Mouse (Mus musculus) limb, embryonic 15.5 days (tissue): Measurements from ENCODE around the gene Atxn7l3. TPM values are rescaled to one million over a fixed set of nuclear protein-coding genes. Genes with fewer than 3 reads are reported as not detected.

Source experiments
- ATAC-seq: fragments of 200-750 bp; cut with Nextera tagmentation; 2 replicates; pipeline ENCODE4 v1.8.0; 2017; ENCODE audit warnings: low read depth, moderate TSS enrichment; ENCODE audit not compliant: insufficient number of reproducible peaks, low FRiP score, low TSS enrichment
- H3K27ac ChIP-seq: fragments of 300-500 bp; sonication (generic); 2 replicates; pipeline ENCODE4 v1.5.1; 2015; ENCODE audit warnings: moderate library complexity, mild to moderate bottlenecking, inconsistent platforms
- H3K27me3 ChIP-seq: fragments of 300-500 bp; sonication (generic); 2 replicates; pipeline ENCODE4 v1.6.1; 2015; ENCODE audit warnings: inconsistent platforms
- H3K36me3 ChIP-seq: fragments of 300-500 bp; sonication (generic); 2 replicates; pipeline ENCODE4 v1.6.1; 2015; ENCODE audit warnings: inconsistent platforms
- H3K4me1 ChIP-seq: fragments of 300-500 bp; sonication (generic); 2 replicates; pipeline ENCODE4 v1.6.1; 2015; ENCODE audit warnings: inconsistent platforms
- H3K4me2 ChIP-seq: fragments of 300-500 bp; sonication (generic); 2 replicates; pipeline ENCODE4 v1.6.1; 2015; ENCODE audit warnings: mild to moderate bottlenecking, inconsistent platforms
- H3K4me3 ChIP-seq: fragments of 300-500 bp; sonication (generic); 2 replicates; pipeline ENCODE4 v1.5.1; 2015; ENCODE audit warnings: mild to moderate bottlenecking, inconsistent platforms
- H3K9ac ChIP-seq: fragments of 300-500 bp; sonication (generic); 2 replicates; pipeline ENCODE4 v1.6.1; 2015; ENCODE audit warnings: inconsistent platforms
- H3K9me3 ChIP-seq: fragments of 300-500 bp; sonication (generic); 2 replicates; pipeline ENCODE4 v1.6.1; 2016; ENCODE audit warnings: inconsistent platforms
- WGBS: fragments of 180-500 bp; shearing (Covaris S2); methylation state at CpG from one replicate; pipeline ENCODE4 v1.1.7; 2015; 5-methylcytosine and 5-hydroxymethylcytosine counted together
- polyA plus RNA-seq: library from polyadenylated mRNA; unstranded; fragments of >200 nt; fragmentation: Nextera tagmentation; extraction: Ambion mirVana; gene quantifications from 2 replicates; pipeline ENCODE4 v1.2.1, GENCODE M21; 2015

The Atxn7l3 gene
- polyA plus RNA-seq, 1 experiment from 2014 or later: 18.0 TPM

DNA sequence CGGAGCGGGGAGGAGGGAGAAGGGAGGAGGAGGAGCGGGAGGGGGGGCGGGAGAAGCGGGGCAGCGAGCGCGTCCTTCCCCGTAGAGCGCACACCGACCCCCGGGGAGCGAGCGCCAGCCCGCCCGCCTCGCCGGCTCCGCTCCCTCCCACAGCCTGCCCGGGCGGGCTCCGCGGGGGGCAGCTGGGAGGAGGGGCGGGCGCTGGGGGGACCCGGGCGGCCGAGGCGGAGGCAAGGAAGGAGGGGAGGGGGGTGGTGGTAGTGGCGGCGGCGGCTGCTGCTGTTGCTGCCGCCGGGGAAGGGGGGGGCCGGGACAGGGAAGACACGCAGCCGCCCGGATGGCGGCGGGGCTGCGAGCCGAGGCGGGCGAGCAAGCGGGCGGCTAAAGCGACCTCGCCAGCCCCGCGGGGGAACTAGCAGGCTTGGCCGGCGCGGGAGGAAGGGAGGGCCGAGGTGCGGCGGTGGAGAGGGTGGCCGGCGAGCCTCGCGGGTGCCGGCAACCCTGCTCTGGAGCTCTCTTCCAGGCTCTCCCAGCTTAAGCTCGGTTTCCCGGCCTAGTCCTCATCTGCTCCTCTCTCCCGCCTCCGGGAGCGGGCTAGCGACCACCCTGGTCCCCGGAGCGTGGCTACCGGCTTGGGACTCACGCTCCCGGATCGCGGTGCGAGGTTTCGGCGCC lies 21.6 kb upstream of the Atxn7l3 start:
- peak overlapping the region; percentile 99 for H3K9ac ChIP-seq
- H3K27me3 ChIP-seq: no peaks in the 10 kb centered on the region
- H3K4me2 ChIP-seq: peak overlapping the region; percentile 73
- no peaks in the 10 kb centered on the region for H3K9me3 ChIP-seq
- H3K4me3 ChIP-seq: peak overlapping the region; percentile 99
- H3K36me3 ChIP-seq: peaks cover 25% of the 10 kb centered on the region
- under 1% methylated on average over 27 of the region's 77 CpGs for WGBS
- ATAC-seq: peak; percentile 72
- peaks cover 25% of the 10 kb centered on the region for H3K4me1 ChIP-seq
- peak overlapping the region; percentile 99 for H3K27ac ChIP-seq

DNA sequence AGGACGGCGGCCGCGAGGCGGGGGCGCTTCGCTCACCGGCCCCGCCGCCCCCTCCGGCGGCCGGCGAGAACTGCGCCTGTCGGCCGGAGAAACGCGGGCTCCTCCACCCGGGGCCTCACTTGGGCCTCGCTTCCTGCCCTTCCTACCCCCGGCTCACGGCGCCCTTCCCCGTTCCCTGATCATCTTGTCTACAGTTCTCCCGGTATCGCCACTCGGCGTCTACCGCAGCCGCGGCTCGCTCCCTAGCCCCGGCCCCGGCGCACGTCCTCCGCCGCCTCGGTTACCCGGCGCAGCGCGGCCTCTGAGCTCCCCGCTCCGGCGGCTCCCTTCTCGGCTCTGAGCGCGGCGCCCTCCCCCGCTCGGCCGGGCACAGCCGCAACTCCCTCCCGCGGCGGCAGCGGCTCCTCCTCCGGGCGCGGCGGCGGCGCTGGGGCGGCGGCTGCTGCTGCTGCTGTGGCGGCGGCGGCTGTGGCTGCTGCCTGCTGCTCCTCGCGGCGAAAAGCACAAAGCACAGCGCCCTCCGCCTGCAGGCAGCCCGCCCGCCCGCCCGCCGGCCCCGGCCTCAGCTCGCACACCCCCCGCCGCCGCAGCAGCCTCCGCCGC lies 21.0 kb upstream of the Atxn7l3 start:
- ATAC-seq: no peak
- Histone ChIP-seq H3K27me3 (no peaks in the 10 kb centered on the region), H3K27ac (peak overlapping the region; percentile 99), H3K9me3 (no peaks in the 10 kb centered on the region), H3K4me1 (peaks cover 25% of the 10 kb centered on the region), H3K4me3 (peak overlapping the region; percentile 99), H3K36me3 (peaks cover 32% of the 10 kb centered on the region), H3K4me2 (peak overlapping the region; percentile 73), H3K9ac (peak overlapping the region; percentile 99)
- 0% methylated on average over 53 of the region's 87 CpGs for WGBS

- 1% methylated on average over 67 of the region's 80 CpGs for WGBS
- H3K4me3 ChIP-seq: peak overlapping the region; percentile 99
- H3K9ac ChIP-seq: peak overlapping the region; percentile 99
- H3K27ac ChIP-seq: peak overlapping the region; percentile 99
- H3K36me3 ChIP-seq: peaks cover 38% of the 10 kb centered on the region
- no peaks in the 10 kb centered on the region for H3K27me3 ChIP-seq
- 0 out of 2 replicates have a peak, but pooled peaks have one; percentile 22 for ATAC-seq
- H3K4me2 ChIP-seq: peak overlapping the region; percentile 73
- no peaks in the 10 kb centered on the region for H3K9me3 ChIP-seq
- H3K4me1 ChIP-seq: peaks cover 25% of the 10 kb centered on the region
Observed at GRCm38 (mm10) chr11:102316572-102317297, 20.3 kb upstream of the Atxn7l3 start.

GRCm38 (mm10) chr11:102315690-102316571 lies 19.5 kb upstream of the Atxn7l3 start:
- H3K36me3 ChIP-seq: peaks cover 43% of the 10 kb centered on the region
- H3K9me3 ChIP-seq: no peaks in the 10 kb centered on the region
- peak overlapping the region; percentile 73 for H3K4me2 ChIP-seq
- H3K9ac ChIP-seq: peak overlapping the region; percentile 29
- H3K4me3 ChIP-seq: peak overlapping the region; percentile 99
- peaks cover 29% of the 10 kb centered on the region for H3K4me1 ChIP-seq
- H3K27me3 ChIP-seq: no peaks in the 10 kb centered on the region
- WGBS: 10% methylated on average over 14 of the region's 14 CpGs
- no peak for ATAC-seq
- peak overlapping the region; percentile 99 for H3K27ac ChIP-seq

DNA sequence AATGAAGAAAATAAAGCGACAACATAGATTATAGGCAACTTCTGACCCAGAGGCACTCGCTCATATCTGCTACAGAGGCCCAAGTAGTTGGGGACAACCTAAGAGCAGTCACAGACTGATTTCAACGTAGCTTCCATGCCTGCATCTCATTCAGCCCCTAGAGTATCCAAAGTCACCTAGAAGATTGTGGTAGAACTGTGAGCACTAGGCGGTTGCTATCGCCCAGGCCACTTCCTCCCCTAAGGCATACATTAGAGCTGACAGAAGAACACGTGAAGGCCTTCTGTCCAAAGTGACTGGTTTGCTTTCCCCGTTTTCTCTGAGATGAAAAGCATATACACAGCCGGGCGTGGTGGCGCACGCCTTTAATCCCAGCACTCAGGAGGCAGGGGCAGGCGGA lies 17.9 kb upstream of the Atxn7l3 start:
- ATAC-seq: no peak
- H3K27ac ChIP-seq: no peak overlapping the region
- H3K9me3 ChIP-seq: no peaks in the 10 kb centered on the region
- no peak overlapping the region for H3K4me2 ChIP-seq
- no peaks in the 10 kb centered on the region for H3K27me3 ChIP-seq
- H3K9ac ChIP-seq: no peak overlapping the region
- 86% methylated on average over 12 of the region's 12 CpGs for WGBS
- H3K4me1 ChIP-seq: peaks cover 38% of the 10 kb centered on the region
- no peak overlapping the region for H3K4me3 ChIP-seq
- peaks cover 59% of the 10 kb centered on the region for H3K36me3 ChIP-seq

DNA sequence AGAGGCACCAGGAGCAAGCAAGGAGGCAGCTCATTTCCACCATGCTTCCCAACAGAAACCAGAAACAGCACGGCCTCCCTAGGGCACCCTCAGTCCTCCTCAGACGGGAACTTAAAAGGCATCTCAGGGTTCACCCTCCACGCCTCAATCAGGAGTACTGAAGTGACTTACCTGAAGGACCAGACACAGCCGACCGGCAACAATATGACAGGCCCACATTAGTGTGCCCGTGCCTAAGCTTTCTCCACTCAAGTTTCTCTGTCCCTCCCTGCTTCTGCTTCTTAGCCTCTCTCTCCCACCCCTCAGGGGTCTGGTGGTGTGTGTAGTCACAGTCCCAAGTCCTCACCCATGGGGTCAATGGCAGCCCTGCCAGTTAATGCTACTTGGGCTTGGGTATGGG lies 16.2 kb upstream of the Atxn7l3 start:
- Histone ChIP-seq H3K4me2 (no peak overlapping the region), H3K27me3 (no peaks in the 10 kb centered on the region), H3K4me3 (no peak overlapping the region), H3K9ac (no peak overlapping the region), H3K36me3 (peaks cover 66% of the 10 kb centered on the region), H3K9me3 (no peaks in the 10 kb centered on the region), H3K4me1 (peaks cover 45% of the 10 kb centered on the region), H3K27ac (no peak overlapping the region; the same call in 1 of the 2 replicates)
- ATAC-seq: no peak
- 86% methylated on average over 6 of the region's 6 CpGs for WGBS

DNA sequence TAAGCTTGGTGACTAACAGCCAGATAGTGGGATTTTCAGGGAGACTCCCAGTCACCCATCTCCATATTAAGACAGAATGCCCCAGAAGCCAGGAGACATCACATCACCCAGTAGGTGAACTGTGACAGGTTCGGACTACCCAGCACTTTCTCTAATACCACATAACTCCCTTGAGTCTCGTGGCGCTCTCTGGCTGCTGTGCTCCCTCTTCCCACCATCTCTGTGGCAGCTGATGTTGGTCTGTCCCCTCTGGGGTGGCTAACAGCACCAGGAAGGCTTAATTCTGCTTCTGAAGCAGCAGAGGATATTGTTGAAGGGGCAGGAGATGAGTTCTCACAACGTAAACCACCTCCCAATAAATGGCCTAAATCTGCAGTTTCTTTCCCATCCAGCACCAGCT lies 15.5 kb upstream of the Atxn7l3 start:
- Histone ChIP-seq H3K9me3 (no peaks in the 10 kb centered on the region), H3K4me2 (no peak overlapping the region), H3K4me1 (peaks cover 45% of the 10 kb centered on the region), H3K4me3 (no peak overlapping the region), H3K36me3 (peaks cover 72% of the 10 kb centered on the region), H3K9ac (no peak overlapping the region), H3K27me3 (no peaks in the 10 kb centered on the region), H3K27ac (no peak overlapping the region)
- no peak for ATAC-seq
- WGBS: 85% methylated on average over 4 of the region's 4 CpGs

DNA sequence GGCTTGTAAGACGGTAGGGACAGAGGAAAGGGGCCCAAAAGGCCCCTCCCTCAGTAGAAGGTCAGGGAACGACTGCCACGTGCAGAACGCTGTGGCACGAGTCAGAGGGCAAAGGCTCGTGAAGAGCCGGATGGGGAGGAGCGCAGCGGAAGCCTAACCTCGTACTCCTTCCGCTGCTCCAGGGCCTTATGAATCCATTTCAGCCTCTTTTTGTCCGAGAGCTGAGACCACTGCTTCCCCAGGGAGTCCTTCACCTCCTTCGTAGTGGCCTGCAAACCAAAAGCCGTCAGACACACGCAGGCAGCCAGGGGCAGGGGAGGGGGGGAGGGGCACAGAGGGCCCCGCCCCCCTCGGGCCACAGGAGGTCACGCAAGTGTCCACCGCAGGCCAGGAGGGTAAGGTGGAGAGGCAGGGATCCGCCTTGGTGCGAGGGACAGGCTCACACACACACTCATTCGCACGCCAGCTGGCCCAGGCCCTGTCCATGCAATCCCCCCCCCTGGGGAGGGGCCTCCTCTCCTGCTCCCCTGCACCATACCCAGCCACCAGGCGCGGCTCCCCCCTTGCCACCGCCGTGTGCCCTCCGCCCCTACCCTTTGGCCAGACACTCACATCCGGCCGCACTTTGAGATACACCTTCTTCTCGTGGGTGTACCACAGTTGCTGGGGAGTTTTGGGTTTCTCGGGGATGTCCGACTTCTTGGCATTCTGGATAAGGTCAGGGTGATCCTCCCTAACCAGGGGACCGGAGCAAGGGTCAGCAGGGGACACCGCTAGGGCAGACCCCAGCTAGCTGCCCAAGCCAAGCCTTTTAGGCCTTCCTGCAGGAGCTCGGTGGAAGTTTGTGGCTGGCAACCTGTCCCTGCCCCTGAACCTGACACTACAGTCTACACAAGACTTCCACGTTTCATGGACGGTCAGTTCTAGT lies 14.6 kb upstream of the Atxn7l3 start:
- no peak overlapping the region for H3K9ac ChIP-seq
- H3K4me3 ChIP-seq: no peak overlapping the region

GRCm38 (mm10) chr11:102309821-102310617 lies 13.6 kb upstream of the Atxn7l3 start:
- Histone ChIP-seq H3K27me3 (no peaks in the 10 kb centered on the region), H3K4me1 (peaks cover 30% of the 10 kb centered on the region), H3K4me3 (peak overlapping the region; percentile 41), H3K9me3 (no peaks in the 10 kb centered on the region), H3K9ac (0 out of 2 replicates have a peak overlapping the region, but pooled peaks have one; percentile 14), H3K36me3 (peaks cover 83% of the 10 kb centered on the region), H3K4me2 (peak overlapping the region; percentile 69), H3K27ac (peak overlapping the region; percentile 79; the same call in 1 of the 2 replicates)
- WGBS: 86% methylated on average over 22 of the region's 22 CpGs
- no peak for ATAC-seq

More for the DNA sequence above, 14.6 kb upstream of the Atxn7l3 start:
- 49% methylated on average over 37 of the region's 38 CpGs for WGBS
- peaks cover 82% of the 10 kb centered on the region for H3K36me3 ChIP-seq
- H3K27ac ChIP-seq: no peak overlapping the region
- no peak overlapping the region for H3K4me2 ChIP-seq
- H3K27me3 ChIP-seq: no peaks in the 10 kb centered on the region
- H3K9me3 ChIP-seq: no peaks in the 10 kb centered on the region
- ATAC-seq: no peak
- H3K4me1 ChIP-seq: peaks cover 40% of the 10 kb centered on the region

- no peaks in the 10 kb centered on the region for H3K27me3 ChIP-seq
- WGBS: under 1% methylated on average over 27 of the region's 27 CpGs
- peak overlapping the region; percentile 69 for H3K4me2 ChIP-seq
- no peaks in the 10 kb centered on the region for H3K9me3 ChIP-seq
- peak overlapping the region; percentile 79 for H3K27ac ChIP-seq
- peak overlapping the region; percentile 41 for H3K4me3 ChIP-seq
- H3K36me3 ChIP-seq: peaks cover 73% of the 10 kb centered on the region
- H3K4me1 ChIP-seq: peaks cover 29% of the 10 kb centered on the region
- 0 out of 2 replicates have a peak overlapping the region, but pooled peaks have one; percentile 23 for H3K9ac ChIP-seq
- peak; percentile 88 for ATAC-seq
Observed at GRCm38 (mm10) chr11:102308979-102309378, 12.5 kb upstream of the Atxn7l3 start.
